Mouse (Mus musculus) hematopoietic stem cell, adult 5-6 weeks (primary cell): ENCODE measurements around the gene Sept1. TPM values are rescaled to one million over a fixed set of nuclear protein-coding genes. Genes with fewer than 3 reads are reported as not detected.

Experiments
- ATAC-seq, 2 experiments: fragments of 125-278 bp in 1 of 2; replicated peaks in 1 of 2; 2 replicates each; pipeline ENCODE4 v1.8.0; 2016 to 2017; ENCODE audit warnings: inconsistent platforms in 2 of 2, mild to moderate bottlenecking in 2 of 2, moderate number of reproducible peaks in 2 of 2, low read depth in 1 of 2, moderate TSS enrichment in 1 of 2; ENCODE audit not compliant: low FRiP score in 2 of 2, poor library complexity in 2 of 2, severe bottlenecking in 2 of 2, insufficient read depth in 1 of 2, low TSS enrichment in 1 of 2
- total RNA-seq: library from RNA; stranded (forward); fragments of 172-1452, 232-1000 nt; gene quantifications from 2 replicates; pipeline ENCODE4 v1.2.3, GENCODE M21; 2017

Sept1 gene
- 145 and 165 TPM in 2 replicates for total RNA-seq

DNA sequence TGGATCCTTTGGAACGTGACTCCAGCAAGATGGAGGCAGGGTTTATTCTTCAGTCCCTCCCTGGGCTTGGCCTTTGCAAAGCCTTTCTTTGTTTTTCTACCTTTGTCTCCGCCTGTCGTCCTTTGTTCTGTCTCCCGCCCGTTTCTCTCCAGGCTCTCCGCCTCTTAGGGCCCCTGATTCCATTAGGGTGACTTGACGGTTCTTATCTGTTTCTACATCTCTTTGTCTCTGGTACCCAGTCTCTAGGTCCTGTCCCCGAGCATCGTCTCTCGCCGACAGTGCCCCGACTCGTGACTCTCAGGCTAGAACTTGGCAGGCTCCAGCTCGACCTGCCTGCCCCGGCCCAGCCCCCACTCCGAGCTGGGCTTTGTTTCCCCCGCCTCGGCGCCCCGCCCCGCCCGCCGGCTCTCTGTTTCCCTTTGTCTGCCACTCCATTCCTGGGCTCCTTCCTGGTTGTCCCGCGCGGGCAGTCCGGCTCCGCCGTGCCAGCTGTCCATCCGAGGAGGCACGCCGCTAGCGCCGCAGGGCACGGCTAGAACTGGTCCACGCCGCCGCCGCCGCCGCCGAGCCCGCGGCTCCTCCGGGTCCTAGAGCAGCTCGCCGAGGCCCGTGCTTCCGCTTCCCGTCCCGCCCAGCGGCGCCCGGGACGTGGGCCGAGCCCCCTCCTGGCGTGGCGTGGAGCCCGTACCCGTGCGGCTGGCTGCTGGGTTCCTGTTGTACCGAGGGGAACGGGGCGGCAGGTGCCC is at the start of gene Sept1, which contains the start of gene Zfp553:
Gene Sept1, minus strand, starts transcription at position 509 of the 746 bp plus-strand sequence.
Gene Zfp553, plus strand, starts transcription at position 440 of the 746 bp plus-strand sequence.
- ATAC-seq: peak; percentile 55 to 74

DNA sequence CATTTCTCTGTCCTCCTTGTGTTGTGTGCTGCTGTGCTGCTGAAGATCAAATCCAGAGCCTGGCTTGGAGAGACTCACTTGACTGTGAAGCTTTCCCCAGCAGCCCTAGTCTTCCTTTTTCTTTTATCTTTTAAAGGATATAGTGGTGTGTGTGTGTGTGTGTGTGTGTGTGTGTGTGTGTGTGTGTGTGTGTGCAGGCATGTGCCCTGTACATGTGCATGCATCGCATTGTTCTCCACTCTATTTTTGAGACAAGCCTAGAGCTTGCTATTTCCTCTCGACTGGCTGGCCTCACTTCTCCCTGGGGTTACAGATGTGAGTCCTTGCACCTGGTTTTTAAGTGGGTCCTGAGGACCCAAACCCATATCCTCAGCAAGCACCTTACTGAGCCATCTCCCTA is 49.3 kb upstream of the Sept1 start:
- ATAC-seq: no peak

DNA sequence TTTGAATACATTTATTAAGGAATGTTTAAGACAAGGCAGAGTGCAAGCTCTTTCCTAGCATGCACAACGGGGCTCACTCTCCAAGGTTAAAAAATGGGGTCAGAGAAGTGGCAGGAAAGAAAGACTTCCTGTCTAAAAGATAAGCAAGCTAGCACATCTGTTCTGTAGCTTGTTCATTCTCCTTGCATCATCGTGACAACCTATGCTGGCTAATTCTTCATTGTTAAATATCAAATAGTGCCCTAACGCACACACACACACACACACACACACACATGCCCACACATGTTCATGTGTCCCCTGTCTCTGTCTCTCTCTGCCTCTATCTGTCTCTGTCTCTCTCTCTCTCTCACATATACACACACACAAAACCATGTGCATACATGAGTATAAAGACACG is 48.2 kb upstream of the Sept1 start:
- ATAC-seq: peak in 1 of 2 experiments; percentile 62; a peak in 3 of 4 replicates

DNA sequence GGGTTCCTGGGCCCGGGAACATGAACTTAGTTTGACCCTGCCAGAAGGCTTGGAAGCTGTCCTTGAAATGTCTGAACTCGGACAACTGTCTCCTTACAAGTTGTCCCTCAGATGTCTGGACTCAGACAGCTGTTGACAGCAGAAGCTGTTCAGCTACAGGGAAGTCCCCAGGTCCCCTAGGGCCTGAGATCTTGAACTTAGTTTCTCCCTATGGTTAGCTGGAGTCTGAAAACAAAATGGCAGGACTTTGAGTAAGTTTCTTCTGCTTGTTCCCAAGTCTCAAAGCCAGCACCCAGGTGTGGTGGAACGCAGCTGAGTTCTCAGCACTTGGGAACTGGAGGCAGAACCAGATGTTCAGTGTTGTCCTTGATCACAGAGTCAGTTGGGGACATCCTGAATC is 47.2 kb upstream of the Sept1 start:
- no peak for ATAC-seq

DNA sequence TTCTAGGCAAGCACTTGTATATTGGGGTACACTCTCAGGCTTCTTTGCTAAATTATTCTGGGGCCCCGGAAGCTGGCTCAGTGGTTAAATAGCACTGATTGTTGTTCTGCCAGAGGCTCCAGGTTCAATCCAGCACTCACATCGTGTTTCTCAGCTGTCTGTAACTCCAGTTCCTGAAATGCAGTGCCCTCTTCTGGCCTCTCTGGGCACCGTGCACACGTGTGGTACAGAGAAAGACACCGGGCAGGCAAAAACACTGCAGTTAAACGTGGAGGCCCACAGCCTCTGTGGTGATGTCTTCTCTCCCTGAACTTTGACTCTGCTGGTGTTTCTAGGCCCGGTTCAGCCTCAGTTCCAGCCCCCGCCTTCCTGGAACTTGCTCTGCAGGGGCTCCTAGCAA is 45.4 kb upstream of the Sept1 start:
- ATAC-seq: peak; percentile 51 to 60

DNA sequence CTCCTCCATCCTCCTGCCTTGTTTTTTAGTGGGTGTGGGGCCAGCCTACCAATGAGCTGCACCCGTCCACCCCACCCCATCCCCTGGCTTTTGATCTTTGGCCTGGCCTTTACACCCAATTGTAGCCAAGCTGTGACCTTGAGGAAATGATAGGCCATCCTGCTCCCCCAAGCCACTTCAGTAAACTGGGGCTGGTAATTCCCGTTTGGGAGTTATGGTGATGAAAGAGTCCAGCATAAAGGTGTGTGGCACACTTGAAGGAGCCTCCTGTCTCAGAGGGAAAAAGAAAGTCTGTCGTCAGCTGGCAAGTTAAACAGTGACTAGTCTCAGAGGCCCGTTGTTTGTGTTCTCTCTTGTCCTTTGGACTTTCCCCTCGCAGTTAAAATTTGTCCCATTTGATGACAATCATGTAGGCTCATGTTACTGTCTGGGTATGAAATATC is 43.6 kb upstream of the Sept1 start:
- no peak for ATAC-seq

DNA sequence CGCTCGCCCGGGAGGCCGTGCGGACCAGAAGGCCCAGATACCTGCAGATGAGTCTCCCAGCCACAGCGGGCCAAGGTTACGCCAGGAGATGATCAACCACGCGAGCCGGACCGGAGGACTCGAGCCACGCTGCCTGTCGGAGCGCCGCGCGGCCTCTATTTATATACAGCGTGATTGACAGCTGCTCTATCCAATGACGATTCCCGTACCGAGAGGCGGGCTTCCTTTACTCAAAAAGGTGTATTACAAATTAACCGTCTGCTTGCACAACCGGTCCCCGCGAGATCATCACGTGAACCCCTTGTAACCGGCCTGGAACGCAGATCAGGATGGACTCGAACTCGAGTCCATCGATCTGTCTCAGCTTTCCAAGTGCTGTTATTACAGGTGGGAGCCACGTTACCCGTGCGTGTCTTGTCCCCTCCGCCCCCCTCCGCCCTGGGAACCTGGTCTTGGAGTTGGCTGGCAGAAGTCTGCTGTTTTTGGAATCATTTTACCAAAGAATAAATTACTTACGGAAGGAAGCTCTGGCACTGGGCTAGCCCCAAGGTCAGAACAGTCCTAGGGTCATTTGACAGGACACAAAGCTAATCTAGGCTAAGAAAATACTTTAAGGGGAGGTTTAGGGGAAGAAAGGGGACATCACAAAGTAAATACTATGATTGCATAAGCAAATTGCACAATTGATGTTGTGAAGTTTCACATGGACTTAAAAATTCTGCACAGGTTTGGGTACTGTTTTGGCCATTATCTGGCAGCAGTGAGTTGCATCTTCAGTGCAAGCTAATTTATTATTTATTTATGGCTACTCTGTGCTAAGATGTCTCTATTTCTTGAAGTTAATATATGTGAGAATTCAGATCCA is 41.2 kb upstream of the Sept1 start, which contains the start of gene Sephs2:
Gene Sephs2, minus strand, starts transcription at position 131 of the 865 bp plus-strand sequence.
- ATAC-seq: peak; percentile 81 to 84

DNA sequence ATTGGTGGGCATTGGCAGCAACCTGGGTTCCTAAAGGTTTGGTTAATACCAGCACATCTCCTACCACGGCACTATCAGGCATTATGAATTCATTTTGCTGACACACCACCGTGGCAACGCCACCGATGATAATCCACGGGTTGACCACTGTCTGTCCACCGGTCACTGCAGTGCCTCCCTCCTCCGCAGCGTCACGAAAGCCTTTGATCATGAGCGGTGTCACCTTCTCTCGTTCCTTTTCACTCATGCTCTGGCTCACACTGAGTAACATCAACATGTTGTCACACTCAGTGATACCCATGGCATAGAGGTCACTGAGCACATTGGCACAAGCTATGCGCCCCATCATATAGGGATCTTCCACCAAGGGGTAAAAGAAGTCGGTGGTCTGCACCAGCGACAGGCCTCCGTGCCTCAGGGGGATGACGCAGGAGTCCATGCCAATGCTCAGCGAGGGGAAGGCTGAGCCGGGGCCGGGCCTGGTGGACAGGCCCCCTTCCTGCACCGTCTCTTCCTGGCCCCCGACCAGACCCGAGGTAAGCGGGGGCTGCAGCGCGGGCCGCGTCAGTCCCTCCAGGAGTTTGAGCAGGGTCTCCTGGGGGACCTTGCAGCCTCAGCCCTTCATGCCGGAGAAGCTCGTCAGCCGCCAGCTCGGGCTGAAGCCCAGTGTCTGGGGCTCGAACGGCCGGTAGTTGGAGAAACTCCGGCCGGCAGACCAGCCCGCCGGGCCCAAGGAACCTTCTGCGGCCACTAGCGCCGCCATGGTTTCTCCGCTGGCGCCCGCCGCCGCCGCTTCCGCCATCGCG is 40.4 kb upstream of the Sept1 start:
- no peak for ATAC-seq

DNA sequence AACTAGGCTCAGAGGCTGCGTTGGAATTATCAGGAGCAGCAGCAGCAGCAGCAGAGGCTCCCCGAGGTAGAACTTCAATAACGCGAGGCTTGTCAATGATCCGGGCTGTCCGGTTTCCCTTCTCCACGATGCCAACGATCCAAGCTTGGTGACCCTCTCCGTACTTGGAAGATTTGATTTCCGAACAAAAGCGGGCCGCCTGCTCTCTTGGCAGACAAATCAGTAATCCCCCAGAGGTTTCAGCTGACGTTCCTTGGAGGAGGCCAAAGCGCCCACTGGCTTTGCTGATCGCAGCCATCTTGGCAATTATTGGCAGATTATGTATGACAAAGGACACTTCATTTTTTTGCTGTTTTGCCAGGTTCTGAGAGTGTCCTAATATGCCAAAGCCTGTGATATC is 39.6 kb upstream of the Sept1 start:
- ATAC-seq: no peak

DNA sequence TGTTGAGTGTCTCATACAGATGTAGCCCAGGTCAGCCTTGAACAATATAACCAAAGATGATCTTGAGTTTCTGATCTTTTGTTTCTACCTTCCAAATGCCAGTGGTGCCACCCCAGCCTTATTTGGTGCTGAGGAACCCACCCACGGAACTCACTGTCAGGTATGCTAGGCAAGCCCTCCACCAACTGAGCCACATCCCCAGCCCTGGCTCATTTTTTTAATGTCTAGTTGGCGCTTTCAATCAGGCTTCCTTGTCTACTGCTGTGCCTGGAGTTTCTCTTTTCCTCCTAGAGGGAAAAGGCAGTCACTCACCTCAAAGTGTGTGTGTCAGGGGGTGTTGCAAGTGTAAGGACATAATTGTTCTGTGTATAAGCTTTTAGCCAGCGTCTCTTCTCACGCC is 38.2 kb upstream of the Sept1 start:
- ATAC-seq: no peak

DNA sequence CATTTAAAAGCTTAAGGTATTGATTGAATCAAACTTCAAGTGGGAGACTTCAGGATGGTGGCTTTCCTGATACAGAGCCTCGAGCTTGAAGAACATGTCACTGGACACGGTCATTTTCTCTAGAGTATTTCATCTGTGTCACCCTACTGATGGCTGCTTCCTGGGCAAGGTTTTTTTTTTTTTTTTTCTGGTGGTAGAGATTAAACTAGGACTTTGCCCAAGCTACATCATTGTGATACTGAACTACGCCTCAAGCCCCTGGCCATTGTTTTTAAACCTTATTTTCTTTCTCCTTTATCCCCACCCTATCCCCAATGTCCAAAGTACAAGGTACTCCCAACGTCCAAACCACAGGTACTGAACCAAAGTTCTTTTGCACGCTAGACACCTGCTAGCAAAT is 37.7 kb upstream of the Sept1 start:
- ATAC-seq: no peak

DNA sequence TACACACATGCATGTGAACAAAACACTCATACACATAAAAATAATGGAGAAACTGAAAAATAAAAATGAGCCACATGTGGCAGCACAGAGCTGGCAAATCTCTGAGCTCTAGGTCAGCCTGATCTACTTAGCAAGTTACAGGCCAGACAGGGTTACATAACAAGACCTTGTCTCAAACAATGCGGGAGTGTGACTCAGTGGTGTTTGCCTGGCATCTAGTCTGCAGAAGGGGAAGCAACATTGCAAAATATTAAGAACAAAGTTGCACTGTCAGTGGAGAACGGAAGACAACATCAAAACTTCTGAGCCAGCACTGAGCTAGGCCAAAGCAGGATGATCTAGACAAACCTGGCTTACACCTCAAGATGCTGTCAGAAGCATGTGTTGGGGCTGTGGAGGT is 37.3 kb upstream of the Sept1 start:
- ATAC-seq: peak in 1 of 2 experiments; percentile 32; a peak in 1 of 4 replicates

DNA sequence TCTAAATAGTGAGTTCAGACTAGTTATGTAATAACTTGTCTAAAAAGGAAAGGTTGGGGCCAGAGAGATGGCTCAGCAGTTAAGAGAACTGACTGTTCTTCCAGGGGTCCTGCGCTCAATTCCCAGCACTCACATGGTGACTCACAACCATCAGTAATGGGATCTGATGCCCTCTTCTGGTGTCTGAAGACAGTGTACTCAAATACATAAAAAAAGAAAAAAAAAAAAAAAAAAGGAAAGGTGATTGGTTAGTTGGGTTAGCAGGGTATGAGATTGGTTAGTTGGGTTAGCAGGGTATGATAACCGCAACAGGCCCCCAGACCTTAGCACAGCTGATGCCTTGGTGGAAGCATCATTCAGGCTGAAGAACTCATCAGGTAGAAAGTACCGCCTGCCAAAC is 30.6 kb upstream of the Sept1 start:
- no peak for ATAC-seq

DNA sequence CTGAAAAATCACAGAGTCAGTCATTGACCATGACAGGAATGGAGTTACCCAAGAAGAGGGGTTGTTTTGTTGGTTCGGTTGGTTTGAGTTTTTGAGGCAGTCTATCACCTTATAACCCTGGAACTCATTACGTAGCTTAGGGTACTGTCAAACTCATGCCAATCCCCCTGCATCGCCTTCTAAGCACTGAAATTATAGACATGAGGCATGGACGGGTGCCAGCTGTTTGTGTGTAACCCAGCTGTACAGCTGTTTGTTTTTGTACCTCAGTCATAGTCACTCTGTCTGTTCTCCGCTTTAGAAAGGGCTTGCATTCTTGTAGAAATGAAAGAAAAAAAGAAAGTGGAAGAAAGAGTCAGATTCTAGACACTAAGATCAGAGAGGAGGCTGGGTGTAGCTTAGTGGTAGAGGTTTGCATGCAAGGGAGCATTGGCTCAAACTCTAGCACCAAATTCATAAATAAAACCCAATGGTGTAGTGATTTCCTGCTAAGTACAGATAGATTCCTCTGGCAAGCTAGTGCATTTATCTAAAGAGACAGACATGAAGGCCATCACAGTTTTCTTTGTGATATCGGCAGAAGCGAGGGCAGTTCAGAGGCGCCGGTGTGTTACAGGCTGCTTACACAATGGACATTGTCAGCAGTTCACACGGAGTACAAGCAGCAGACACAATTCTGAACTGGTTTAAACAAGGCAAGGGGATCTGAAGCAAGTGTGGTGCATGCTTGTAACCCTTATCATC is 29.5 kb upstream of the Sept1 start:
- no peak for ATAC-seq

DNA sequence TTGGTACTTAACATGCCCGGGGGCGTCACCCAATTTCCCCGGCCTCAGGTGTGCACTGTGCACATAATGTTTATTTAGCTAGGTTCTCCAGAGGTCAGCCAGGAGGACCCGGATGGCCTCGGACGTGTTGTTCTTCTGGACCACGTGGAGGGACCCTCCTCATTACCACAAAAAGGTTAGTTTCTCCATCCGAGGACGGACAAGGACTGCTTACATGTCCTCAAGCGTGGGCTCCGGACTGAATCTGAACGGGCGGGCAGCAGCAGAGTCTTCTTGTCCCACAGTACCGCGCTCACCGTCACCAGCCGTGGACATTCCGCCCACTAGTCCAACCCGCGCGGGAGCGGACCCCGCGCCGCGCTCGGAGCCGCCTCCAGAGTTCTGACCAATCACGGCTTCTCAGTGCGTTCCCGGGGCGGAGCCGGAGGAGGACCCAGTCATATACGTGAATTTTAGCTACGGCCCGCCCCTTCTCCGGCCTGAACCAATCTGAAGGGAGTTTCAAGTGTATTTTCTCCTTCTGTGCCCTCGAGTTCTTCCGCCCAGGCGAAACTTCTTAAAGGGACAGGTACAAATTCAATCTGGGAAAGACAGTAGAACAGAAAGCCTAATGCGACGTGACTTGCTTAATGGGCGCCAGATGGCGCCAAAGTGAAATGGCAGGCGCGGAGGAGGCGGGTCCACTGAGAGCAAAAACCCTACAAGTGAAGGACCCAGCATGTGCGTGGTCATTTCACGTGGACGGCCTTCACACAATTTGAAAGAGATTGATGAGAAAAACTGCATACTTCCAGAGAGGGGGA is 27.6 kb upstream of the Sept1 start, which contains the start of gene Dctpp1:
Gene Dctpp1, minus strand, starts transcription at position 401 of the 803 bp plus-strand sequence.
- peak; percentile 96 to 97 for ATAC-seq
